Mouse (Mus musculus) midbrain, postnatal 0 days (tissue): ENCODE measurements around the gene Tnpo2. TPM values are rescaled to one million over a fixed set of nuclear protein-coding genes. Genes with fewer than 3 reads are reported as not detected.

ENCODE experiments used
- ATAC-seq: fragments of 200-750 bp; cut with Nextera tagmentation; 2 replicates; pipeline ENCODE4 v1.8.0; 2017; ENCODE audit warnings: moderate number of reproducible peaks, mild to moderate bottlenecking, moderate TSS enrichment, moderate library complexity; ENCODE audit not compliant: low FRiP score
- DNase-seq: peaks from one replicate; pipeline ENCODE4 v3.0.0-alpha.2; 2015; ENCODE audit warnings: low spot score
- H3K27ac ChIP-seq: fragments of 300-500 bp; sonication (generic); 2 replicates; pipeline ENCODE4 v1.5.1; 2014; ENCODE audit warnings: low read depth, mild to moderate bottlenecking, low read length, mixed read lengths
- H3K27me3 ChIP-seq: fragments of 300-500 bp; sonication (generic); 2 replicates; pipeline ENCODE4 v1.6.1; 2014; ENCODE audit warnings: low read length, control low read depth, mixed read lengths; ENCODE audit not compliant: insufficient read depth
- H3K36me3 ChIP-seq: fragments of 300-500 bp; sonication (generic); 2 replicates; pipeline ENCODE4 v1.6.1; 2014; ENCODE audit warnings: low read length, control low read depth, mixed read lengths; ENCODE audit not compliant: insufficient read depth
- H3K4me1 ChIP-seq: fragments of 300-500 bp; sonication (generic); 2 replicates; pipeline ENCODE4 v1.6.1; 2014; ENCODE audit warnings: mild to moderate bottlenecking, control low read depth, antibody characterized with exemption, low read length, mixed read lengths; ENCODE audit not compliant: insufficient read depth
- H3K4me2 ChIP-seq: fragments of 300-500 bp; sonication (generic); 2 replicates; pipeline ENCODE4 v1.6.1; 2014; ENCODE audit warnings: low read depth, mild to moderate bottlenecking, low read length, mixed read lengths; ENCODE audit not compliant: poor library complexity, severe bottlenecking
- H3K4me3 ChIP-seq: fragments of 300-500 bp; sonication (generic); 2 replicates; pipeline ENCODE4 v1.5.1; 2014; ENCODE audit warnings: low read depth, mild to moderate bottlenecking, low read length, moderate library complexity
- H3K9ac ChIP-seq: fragments of 300-500 bp; sonication (generic); replicated peaks from 2 replicates; pipeline ENCODE4 v1.6.1; 2014; ENCODE audit warnings: mild to moderate bottlenecking, low read length, moderate library complexity, mixed read lengths; ENCODE audit not compliant: poor library complexity, severe bottlenecking
- H3K9me3 ChIP-seq: fragments of 300-500 bp; sonication (generic); 2 replicates; pipeline ENCODE4 v1.6.1; 2016; ENCODE audit warnings: low read length, control low read depth
- CTCF ChIP-seq: IDR thresholded peaks from 2 replicates; pipeline ENCODE4 v1.5.1; 2016; ENCODE audit warnings: antibody characterized with exemption, mild to moderate bottlenecking
- WGBS: fragments of 180-500 bp; shearing (Covaris S2); extraction: QIAGEN DNeasy Blood & Tissue Kit; methylation state at CpG from one replicate; pipeline ENCODE4 v1.1.7; 2014; 5-methylcytosine and 5-hydroxymethylcytosine counted together
- polyA plus RNA-seq: library from polyadenylated mRNA; unstranded; fragments of >200 nt; fragmentation: Nextera tagmentation; extraction: Ambion mirVana; gene quantifications from 2 replicates; pipeline ENCODE4 v1.2.1, GENCODE M21; 2015
- total RNA-seq: library from RNA; depleted of rRNA; stranded (reverse); fragments of >200 nt; gene quantifications from 2 replicates; pipeline ENCODE4 v1.2.3, GENCODE M21; 2014

The Tnpo2 gene
- total and polyA plus RNA-seq, 2 experiments from 2014 or later = 53.5 to 174 TPM

DNA sequence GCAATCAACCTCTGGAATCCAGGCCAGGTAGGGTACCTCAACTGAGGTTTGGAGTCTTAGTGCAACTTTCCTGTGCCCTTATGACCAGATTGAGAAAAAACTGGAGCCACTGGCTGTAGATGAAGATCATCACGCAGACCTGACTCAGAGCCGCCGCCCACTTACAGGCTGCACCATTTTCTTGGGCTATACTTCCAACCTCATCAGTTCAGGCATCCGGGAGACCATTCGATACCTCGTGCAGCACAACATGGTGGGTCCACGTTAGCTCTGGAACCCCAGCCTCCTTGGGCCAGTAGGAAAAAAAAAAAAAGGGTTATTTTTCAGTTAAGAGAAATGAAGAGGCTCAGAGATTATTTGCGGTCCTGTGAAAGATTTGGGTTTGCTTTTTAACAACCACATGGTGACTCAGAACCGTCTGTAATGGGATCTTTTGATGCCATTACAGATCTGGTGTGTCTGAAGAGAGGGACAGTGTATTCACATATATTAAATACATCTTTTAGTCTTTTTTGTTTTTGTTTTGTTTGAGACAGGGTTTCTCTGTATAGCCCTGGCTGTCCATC, 35.7 kb downstream of the Tnpo2 start:
- ATAC-seq (no peak), DNase-seq (no peak)
- 39% methylated on average over 9 of the region's 9 CpGs for WGBS
- peak overlapping the region; percentile 91 for H3K27ac ChIP-seq
- H3K9me3 ChIP-seq = no peaks in the 10 kb centered on the region
- no peaks in the 10 kb centered on the region for H3K4me1 ChIP-seq
- no peaks in the 10 kb centered on the region for H3K27me3 ChIP-seq
- peaks cover 38% of the 10 kb centered on the region for H3K36me3 ChIP-seq
- H3K4me2 ChIP-seq = peak overlapping the region; percentile 47
- peak overlapping the region; percentile 92 for H3K4me3 ChIP-seq
- no peak for TF ChIP-seq CTCF
- peak overlapping the region; percentile 92; the same call in 1 of the 2 replicates for H3K9ac ChIP-seq

DNA sequence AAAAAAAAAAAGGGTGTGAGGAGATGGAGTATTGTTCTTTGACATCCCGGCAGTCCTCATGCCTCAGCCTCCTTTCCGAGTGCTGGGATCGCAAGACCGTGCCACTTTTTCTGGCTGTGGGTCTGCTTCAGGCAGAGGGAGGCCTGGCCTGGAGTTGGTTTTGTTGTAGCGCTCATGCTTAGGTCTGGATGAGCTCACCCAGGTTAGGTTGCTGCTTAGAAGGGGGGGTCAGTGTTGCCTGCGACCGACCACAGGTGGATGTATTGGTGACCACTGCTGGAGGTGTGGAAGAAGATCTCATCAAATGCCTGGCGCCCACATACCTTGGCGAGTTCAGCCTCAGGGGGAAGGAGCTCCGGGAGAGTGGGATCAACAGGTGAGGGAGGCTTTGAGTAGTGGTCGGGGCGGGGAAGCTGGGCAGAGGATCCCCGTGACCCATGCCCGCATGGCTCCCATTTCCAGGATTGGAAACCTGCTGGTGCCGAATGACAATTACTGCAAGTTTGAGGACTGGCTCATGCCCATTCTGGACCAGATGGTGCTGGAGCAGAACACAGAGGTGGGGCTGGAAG, 36.4 kb downstream of the Tnpo2 start:
- H3K4me1 ChIP-seq = no peaks in the 10 kb centered on the region
- H3K4me3 ChIP-seq = no peak overlapping the region
- no peaks in the 10 kb centered on the region for H3K9me3 ChIP-seq
- TF ChIP-seq CTCF = no peak
- ATAC-seq (no peak), DNase-seq (no peak)
- H3K27ac ChIP-seq = no peak overlapping the region
- peak overlapping the region; percentile 47; the same call in 1 of the 2 replicates for H3K4me2 ChIP-seq
- peaks cover 37% of the 10 kb centered on the region for H3K36me3 ChIP-seq
- no peak overlapping the region for H3K9ac ChIP-seq
- H3K27me3 ChIP-seq = no peaks in the 10 kb centered on the region
- WGBS = 95% methylated on average over 15 of the region's 15 CpGs

GRCm38 (mm10) chr8:85074167-85074566, 37.5 kb downstream of the Tnpo2 start:
- WGBS = 83% methylated on average over 10 of the region's 10 CpGs
- Histone ChIP-seq H3K27ac (no peak overlapping the region), H3K4me2 (no peak overlapping the region), H3K4me1 (no peaks in the 10 kb centered on the region), H3K9me3 (no peaks in the 10 kb centered on the region), H3K9ac (no peak overlapping the region), H3K4me3 (no peak overlapping the region), H3K36me3 (peaks cover 34% of the 10 kb centered on the region), H3K27me3 (no peaks in the 10 kb centered on the region)
- no peak for TF ChIP-seq CTCF
- no peak for DNase-seq
- no peak for ATAC-seq

DNA sequence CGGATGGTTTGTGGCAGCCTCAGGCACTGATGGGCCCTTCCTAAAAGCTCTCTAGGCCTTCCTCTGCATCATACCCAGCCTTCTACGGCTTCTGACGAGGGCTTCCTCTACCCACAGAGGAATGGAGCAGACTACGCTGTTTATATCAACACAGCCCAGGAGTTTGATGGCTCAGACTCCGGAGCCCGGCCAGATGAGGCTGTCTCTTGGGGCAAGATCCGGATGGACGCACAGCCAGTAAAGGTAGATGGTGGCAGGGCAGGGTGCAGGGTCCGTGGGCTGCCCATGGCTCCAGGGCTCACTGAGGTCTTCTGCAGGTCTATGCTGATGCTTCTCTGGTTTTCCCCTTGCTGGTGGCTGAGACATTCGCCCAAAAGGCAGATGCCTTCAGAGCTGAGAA, 37.9 kb downstream of the Tnpo2 start:
- 93% methylated on average over 10 of the region's 10 CpGs for WGBS
- Histone ChIP-seq H3K36me3 (peaks cover 34% of the 10 kb centered on the region), H3K27ac (no peak overlapping the region), H3K4me1 (0 out of 2 replicates have a peak, but pooled peaks cover 1% of the 10 kb centered on the region), H3K4me2 (no peak overlapping the region), H3K9me3 (no peaks in the 10 kb centered on the region), H3K27me3 (no peaks in the 10 kb centered on the region), H3K9ac (no peak overlapping the region), H3K4me3 (no peak overlapping the region)
- ATAC-seq (no peak), DNase-seq (no peak)
- TF ChIP-seq CTCF = no peak

GRCm38 (mm10) chr8:85076001-85076400, 39.3 kb downstream of the Tnpo2 start:
- H3K4me1 ChIP-seq = 0 out of 2 replicates have a peak, but pooled peaks cover 5% of the 10 kb centered on the region

DNA sequence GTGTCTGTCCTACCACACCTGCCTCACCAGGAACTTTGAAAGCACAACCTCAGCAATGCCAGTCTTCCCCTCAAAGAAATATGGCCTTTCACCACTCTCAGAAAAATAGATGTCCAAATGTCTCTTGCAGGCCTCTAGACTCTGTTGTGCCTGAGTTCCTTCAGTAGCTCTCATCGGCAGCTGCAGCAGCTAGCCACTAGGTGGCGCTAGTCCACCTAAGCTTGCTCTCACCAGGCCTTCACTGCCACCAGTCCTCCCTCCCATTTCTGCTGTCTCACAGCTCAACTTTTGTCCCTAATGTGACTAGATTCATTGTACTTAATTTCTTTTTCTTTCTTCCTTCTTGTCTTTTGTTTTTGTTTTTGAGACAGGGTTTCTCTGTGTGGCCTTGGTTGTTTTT, 40.3 kb downstream of the Tnpo2 start:
- DNase-seq (peak; percentile 93), ATAC-seq (peak; percentile 57; the same call in 1 of the 2 replicates)
- Histone ChIP-seq H3K27ac (no peak overlapping the region), H3K4me3 (no peak overlapping the region), H3K4me2 (no peak overlapping the region), H3K27me3 (no peaks in the 10 kb centered on the region), H3K9me3 (no peaks in the 10 kb centered on the region), H3K4me1 (0 out of 2 replicates have a peak, but pooled peaks cover 5% of the 10 kb centered on the region), H3K36me3 (peaks cover 34% of the 10 kb centered on the region), H3K9ac (no peak overlapping the region)
- TF ChIP-seq CTCF = peak; percentile 100
- WGBS = 3% methylated on average over 2 of the region's 2 CpGs

More at GRCm38 (mm10) chr8:85076001-85076400, 39.3 kb downstream of the Tnpo2 start:
- Histone ChIP-seq H3K4me3 (no peak overlapping the region), H3K9me3 (no peaks in the 10 kb centered on the region), H3K4me2 (no peak overlapping the region), H3K27me3 (no peaks in the 10 kb centered on the region), H3K36me3 (peaks cover 34% of the 10 kb centered on the region), H3K27ac (no peak overlapping the region), H3K9ac (no peak overlapping the region)
- TF ChIP-seq CTCF = peak; percentile 62
- 72% methylated on average over 9 of the region's 9 CpGs for WGBS
- no peak for ATAC-seq
- DNase-seq = no peak
